Mouse (Mus musculus): ENCODE measurements at regions not wholly inside any gene's neighbourhood (a gene's known extent, or its start where the extent isn't known, plus 50 kb on each side); places are given as distances from the start of the nearest gene placed in this dataset.

DNA sequence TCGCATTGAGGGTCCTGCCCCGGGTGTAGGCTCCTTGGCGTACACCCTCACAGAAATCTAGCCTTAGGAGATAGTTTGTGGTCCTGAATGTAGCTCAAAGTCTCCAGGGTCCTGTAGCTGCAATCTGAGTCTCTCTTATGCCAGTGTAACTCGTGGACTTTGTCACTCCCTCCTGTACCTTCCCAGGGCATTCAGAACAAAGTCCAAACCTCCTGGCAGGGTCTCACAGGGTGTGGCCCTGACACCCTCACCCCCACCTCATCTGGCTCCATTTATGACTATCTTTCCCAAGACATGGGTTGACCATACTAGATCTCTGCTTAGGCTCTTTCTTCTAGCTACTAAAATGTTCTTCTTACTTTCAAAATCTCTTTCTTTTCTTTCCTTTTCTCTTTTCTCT lies 120.6 kb upstream of the Tmem150c start:
- TF ChIP-seq CTCF (IDR thresholded peaks at IDR 0.05; ENCODE audit: borderline replicate concordance, insufficient read depth, low read depth, low read length), result no peak
- TF ChIP-seq POLR2A (IDR thresholded peaks at IDR 0.05; ENCODE audit: borderline replicate concordance, insufficient read depth, low read length), result no peak

Data from cerebellum, adult 2 months (tissue).